Mouse (Mus musculus) forebrain, postnatal 0 days (tissue): Measurements from ENCODE around the gene Slain2. TPM values are rescaled to one million over a fixed set of nuclear protein-coding genes. Genes with fewer than 3 reads are reported as not detected.

Experiments
- ATAC-seq: fragments of 200-750 bp; cut with Nextera tagmentation; 2 replicates; pipeline ENCODE4 v1.8.0; 2017; ENCODE audit warnings: mild to moderate bottlenecking, moderate library complexity
- DNase-seq: peaks from one replicate; pipeline ENCODE4 v3.0.0-alpha.2; 2015
- H3K27ac ChIP-seq: fragments of 300-500 bp; sonication (generic); 2 replicates; pipeline ENCODE4 v1.5.1; 2014; ENCODE audit warnings: low read depth, mild to moderate bottlenecking, antibody characterized with exemption, low read length, moderate library complexity, mixed read lengths
- H3K27me3 ChIP-seq: fragments of 300-500 bp; sonication (generic); 2 replicates; pipeline ENCODE4 v1.6.1; 2014; ENCODE audit warnings: mild to moderate bottlenecking, low read length, mixed read lengths; ENCODE audit not compliant: insufficient read depth
- H3K36me3 ChIP-seq: fragments of 300-500 bp; sonication (generic); 2 replicates; pipeline ENCODE4 v1.6.1; 2014; ENCODE audit warnings: mild to moderate bottlenecking, moderate library complexity; ENCODE audit not compliant: insufficient read depth
- H3K4me1 ChIP-seq: fragments of 300-500 bp; sonication (generic); 2 replicates; pipeline ENCODE4 v1.6.1; 2014; ENCODE audit warnings: antibody characterized with exemption; ENCODE audit not compliant: insufficient read depth
- H3K4me2 ChIP-seq: fragments of 300-500 bp; sonication (generic); 2 replicates; pipeline ENCODE4 v1.6.1; 2014; ENCODE audit warnings: low read depth, mild to moderate bottlenecking, moderate library complexity
- H3K4me3 ChIP-seq: fragments of 300-500 bp; sonication (generic); 2 replicates; pipeline ENCODE4 v1.5.1; 2014; ENCODE audit warnings: low read depth, low read length, mixed read lengths
- H3K9ac ChIP-seq: fragments of 300-500 bp; sonication (generic); 2 replicates; pipeline ENCODE4 v1.6.1; 2014; ENCODE audit warnings: mild to moderate bottlenecking
- H3K9me3 ChIP-seq: fragments of 300-500 bp; sonication (generic); 2 replicates; pipeline ENCODE4 v1.6.1; 2016; ENCODE audit warnings: low read length
- CTCF ChIP-seq: sonication (generic); IDR thresholded peaks from 2 replicates; pipeline ENCODE4 v1.5.1; 2016; ENCODE audit warnings: antibody characterized with exemption, control low read depth, low read depth
- WGBS: fragments of 180-500 bp; shearing (Covaris S2); extraction: QIAGEN DNeasy Blood & Tissue Kit; methylation state at CpG from one replicate; pipeline ENCODE4 v1.1.7; 2014; 5-methylcytosine and 5-hydroxymethylcytosine counted together
- polyA plus RNA-seq: library from polyadenylated mRNA; unstranded; fragments of >200 nt; fragmentation: Nextera tagmentation; extraction: Ambion mirVana; gene quantifications from 2 replicates; pipeline ENCODE4 v1.2.1, GENCODE M21; 2015
- total RNA-seq: library from RNA; depleted of rRNA; stranded (reverse); fragments of >200 nt; gene quantifications from 2 replicates; pipeline ENCODE4 v1.2.3, GENCODE M21; 2014

The Slain2 gene
- total and polyA plus RNA-seq, 2 experiments from 2014 or later: 12.7 to 48.2 TPM

GRCm38 (mm10) chr5:72908324-72908936 is 5.7 kb upstream of the Slain2 start:
- no peaks in the 10 kb centered on the region for H3K9me3 ChIP-seq
- no peak overlapping the region for H3K4me2 ChIP-seq
- DNase-seq (no peak), ATAC-seq (no peak)
- no peaks in the 10 kb centered on the region for H3K27me3 ChIP-seq
- WGBS: 83% methylated on average over 8 of the region's 8 CpGs
- no peak overlapping the region for H3K4me3 ChIP-seq
- no peak overlapping the region for H3K9ac ChIP-seq
- no peak for TF ChIP-seq CTCF
- no peaks in the 10 kb centered on the region for H3K36me3 ChIP-seq
- no peaks in the 10 kb centered on the region for H3K4me1 ChIP-seq
- H3K27ac ChIP-seq: no peak overlapping the region

DNA sequence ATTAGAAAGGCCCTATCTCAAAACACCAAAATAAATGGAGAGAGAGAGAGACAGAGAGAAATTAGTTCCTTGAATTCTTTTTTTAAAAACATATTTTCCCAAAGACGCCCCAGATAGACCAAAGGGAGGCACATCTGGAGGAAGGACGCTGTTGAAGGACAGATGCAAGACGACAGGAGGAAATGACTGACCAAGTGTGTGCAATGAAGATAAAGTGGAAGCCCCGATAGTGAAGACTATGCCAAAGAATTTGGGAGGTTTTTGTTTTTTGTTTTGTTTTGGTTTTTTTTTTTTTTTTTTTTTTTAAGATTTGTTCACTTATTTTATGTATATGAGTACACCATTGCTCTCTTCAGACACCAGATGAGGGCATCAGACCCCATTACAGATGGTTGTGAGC is 4.7 kb upstream of the Slain2 start:
- no peak overlapping the region for H3K9ac ChIP-seq
- ATAC-seq: no peak
- no peaks in the 10 kb centered on the region for H3K27me3 ChIP-seq

DNA sequence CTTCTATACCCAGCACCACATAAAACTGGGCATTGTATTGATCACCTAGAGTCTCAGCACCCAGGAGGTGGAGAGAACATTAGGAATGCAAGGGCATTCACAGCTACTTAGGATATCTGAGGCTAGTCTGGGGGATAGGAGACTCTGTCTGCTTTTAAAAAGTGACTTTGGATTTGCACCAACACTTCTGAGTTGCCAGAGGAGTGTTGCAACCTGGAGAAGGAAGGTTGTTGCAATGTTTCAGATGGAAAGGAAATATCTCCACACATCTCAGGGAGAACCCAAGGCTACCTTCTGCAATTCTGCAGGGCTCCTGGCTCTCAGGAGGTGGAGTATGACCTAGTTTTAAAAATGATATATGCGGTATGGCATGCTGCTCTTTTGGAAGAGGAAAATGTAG is 3.7 kb upstream of the Slain2 start:
- DNase-seq (no peak), ATAC-seq (no peak)
- Histone ChIP-seq H3K9ac (no peak overlapping the region), H3K4me2 (no peak overlapping the region), H3K27me3 (no peaks in the 10 kb centered on the region), H3K4me1 (no peaks in the 10 kb centered on the region), H3K4me3 (no peak overlapping the region), H3K9me3 (no peaks in the 10 kb centered on the region), H3K27ac (no peak overlapping the region), H3K36me3 (no peaks in the 10 kb centered on the region)
- no peak for TF ChIP-seq CTCF
- 84% methylated on average over 1 of the region's 1 CpGs for WGBS

More for the DNA sequence above, 4.7 kb upstream of the Slain2 start:
- Histone ChIP-seq H3K4me2 (no peak overlapping the region), H3K36me3 (no peaks in the 10 kb centered on the region), H3K27ac (no peak overlapping the region), H3K9me3 (no peaks in the 10 kb centered on the region), H3K4me1 (no peaks in the 10 kb centered on the region), H3K4me3 (no peak overlapping the region)
- 89% methylated on average over 4 of the region's 4 CpGs for WGBS
- DNase-seq: no peak
- no peak for TF ChIP-seq CTCF

DNA sequence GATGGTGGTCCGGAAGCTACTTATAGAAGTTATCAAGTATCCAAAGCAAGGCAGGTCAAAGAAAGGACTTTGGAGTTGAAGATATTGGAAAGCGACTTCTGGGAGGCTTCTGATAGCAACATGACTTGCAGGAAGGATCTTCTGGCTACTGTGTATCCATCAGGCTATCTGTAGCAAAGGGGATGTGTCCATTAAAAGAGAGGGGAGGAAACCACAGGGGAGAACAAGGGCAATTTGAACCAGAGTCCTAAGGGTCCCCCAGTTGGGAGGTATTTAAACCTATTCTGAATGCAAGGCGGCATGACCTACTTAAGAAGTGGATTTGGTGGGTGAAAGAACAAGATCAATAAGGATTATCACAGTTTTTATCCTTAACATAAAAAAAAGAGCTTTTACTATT is 2.8 kb upstream of the Slain2 start:
- Histone ChIP-seq H3K27me3 (no peaks in the 10 kb centered on the region), H3K27ac (no peak overlapping the region), H3K4me1 (peaks cover 5% of the 10 kb centered on the region), H3K4me2 (no peak overlapping the region), H3K9ac (no peak overlapping the region), H3K36me3 (no peaks in the 10 kb centered on the region), H3K9me3 (no peaks in the 10 kb centered on the region), H3K4me3 (no peak overlapping the region)
- ATAC-seq: no peak
- TF ChIP-seq CTCF: no peak
- WGBS: 85% methylated on average over 3 of the region's 3 CpGs
- no peak for DNase-seq

DNA sequence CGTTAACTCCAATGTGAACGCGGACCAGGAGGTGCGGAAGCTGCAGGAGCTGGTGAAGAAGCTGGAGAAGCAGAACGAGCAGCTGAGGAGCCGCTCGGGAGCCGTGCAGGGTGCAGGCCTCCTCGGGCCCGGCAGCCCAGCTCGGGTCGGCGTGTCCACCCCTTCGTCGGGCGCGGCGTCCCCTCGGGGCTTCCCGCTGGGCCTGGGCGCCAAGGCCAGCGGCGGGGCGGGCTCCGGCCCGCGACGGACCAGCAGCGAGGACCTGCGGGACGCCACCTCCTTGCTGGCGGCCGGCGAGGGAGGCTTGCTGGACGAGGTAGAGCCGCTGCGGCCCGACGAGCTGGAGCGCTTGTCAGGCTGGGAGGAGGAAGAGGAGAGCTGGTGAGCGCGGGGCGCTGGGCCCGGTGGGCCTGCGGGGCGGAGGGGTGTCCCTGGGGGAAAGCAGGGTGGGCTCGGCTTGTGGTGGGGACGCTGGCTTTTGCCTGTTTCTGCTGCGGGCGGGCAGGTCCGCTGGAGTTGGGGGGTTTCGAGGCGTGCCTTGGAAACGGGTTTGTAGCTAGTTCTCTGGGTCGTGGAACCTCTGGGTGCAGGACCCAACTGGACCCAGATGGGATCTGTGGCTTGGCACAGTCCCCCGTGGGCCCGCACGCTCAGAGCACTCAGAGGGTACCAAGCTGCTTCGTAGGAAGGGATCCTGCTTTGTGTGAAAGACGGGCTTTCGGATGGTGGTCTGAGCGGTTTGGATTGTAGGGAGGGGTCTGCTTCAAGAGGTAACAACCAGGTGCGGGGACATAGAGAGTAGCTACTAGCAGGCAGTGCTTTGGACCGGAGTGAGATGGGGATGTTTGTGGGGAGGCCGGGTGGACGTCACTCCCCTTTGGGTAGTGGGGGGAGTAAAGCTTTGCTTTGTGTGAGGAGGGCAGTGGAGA is 793 bp downstream of the Slain2 start:
- peak overlapping the region; percentile 57 for H3K4me2 ChIP-seq
- peak overlapping the region; percentile 87 for H3K4me3 ChIP-seq
- ATAC-seq (peak; percentile 56), DNase-seq (peak; percentile 67)
- H3K4me1 ChIP-seq: peaks cover 15% of the 10 kb centered on the region
- H3K36me3 ChIP-seq: no peaks in the 10 kb centered on the region
- TF ChIP-seq CTCF: no peak
- H3K27ac ChIP-seq: peak overlapping the region; percentile 98
- H3K9ac ChIP-seq: peak overlapping the region; percentile 97
- H3K27me3 ChIP-seq: no peaks in the 10 kb centered on the region
- H3K9me3 ChIP-seq: no peaks in the 10 kb centered on the region
- 1% methylated on average over 49 of the region's 66 CpGs for WGBS

DNA sequence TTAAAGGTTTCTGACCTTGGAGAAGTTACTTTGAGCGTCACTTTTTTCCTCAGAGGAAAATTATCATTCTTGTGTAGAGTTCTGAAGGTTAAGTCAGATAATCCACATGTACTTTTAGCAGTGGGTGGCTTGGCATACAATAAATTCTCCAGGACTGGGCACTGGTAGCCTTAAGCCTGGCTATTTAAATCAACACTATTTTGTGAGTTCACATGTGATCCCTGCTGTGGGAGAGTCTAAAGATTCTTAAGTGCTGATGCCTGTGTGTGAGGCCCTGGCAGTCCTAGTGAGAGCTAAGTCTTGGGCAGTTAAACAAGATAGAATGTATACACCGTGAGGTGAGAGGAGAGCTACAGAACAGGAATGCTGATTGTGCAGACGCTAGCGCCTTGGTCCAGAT is 1.9 kb downstream of the Slain2 start:
- Histone ChIP-seq H3K36me3 (no peaks in the 10 kb centered on the region), H3K4me3 (peak overlapping the region; percentile 87), H3K4me2 (peak overlapping the region; percentile 57), H3K27ac (no peak overlapping the region; the same call in 1 of the 2 replicates), H3K9ac (peak overlapping the region; percentile 97), H3K4me1 (peaks cover 15% of the 10 kb centered on the region), H3K27me3 (no peaks in the 10 kb centered on the region), H3K9me3 (no peaks in the 10 kb centered on the region)
- no peak for TF ChIP-seq CTCF
- DNase-seq: no peak
- 31% methylated on average over 4 of the region's 4 CpGs for whole genome bisulfite sequencing
- no peak for ATAC-seq

DNA sequence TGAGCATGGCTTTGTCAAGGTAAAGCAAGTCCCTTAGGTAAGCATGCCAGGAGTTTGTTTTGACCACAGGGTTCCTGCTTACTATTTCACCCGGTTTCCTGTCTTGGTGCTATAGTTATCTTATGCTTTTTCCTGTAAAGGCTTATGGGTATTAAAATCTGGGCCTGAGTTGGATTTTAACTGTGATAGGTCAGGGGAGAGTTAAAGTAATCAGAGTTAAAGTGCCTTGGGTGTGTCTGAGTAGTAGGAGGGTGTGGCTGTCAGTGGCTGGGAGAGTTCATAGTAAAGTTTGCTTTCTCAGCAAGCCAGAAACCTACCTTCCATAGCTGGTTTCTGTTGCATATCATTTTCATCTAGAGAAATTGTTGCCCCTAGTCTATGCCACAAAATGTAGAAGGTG is 2.7 kb downstream of the Slain2 start:
- DNase-seq (no peak), ATAC-seq (no peak)
- H3K36me3 ChIP-seq: no peaks in the 10 kb centered on the region
- H3K27me3 ChIP-seq: no peaks in the 10 kb centered on the region
- peak overlapping the region; percentile 57 for H3K4me2 ChIP-seq
- 83% methylated on average over 1 of the region's 1 CpGs for WGBS
- peak overlapping the region; percentile 87; the same call in 1 of the 2 replicates for H3K4me3 ChIP-seq
- peaks cover 15% of the 10 kb centered on the region for H3K4me1 ChIP-seq
- H3K9ac ChIP-seq: peak overlapping the region; percentile 97; the same call in 1 of the 2 replicates
- H3K27ac ChIP-seq: no peak overlapping the region
- H3K9me3 ChIP-seq: no peaks in the 10 kb centered on the region
- no peak for TF ChIP-seq CTCF
